Mouse (Mus musculus) heart, postnatal 14 days (tissue): Measurements from ENCODE around the gene Zrsr2. TPM values are rescaled to one million over a fixed set of nuclear protein-coding genes. Genes with fewer than 3 reads are reported as not detected.

Experiments
- DNase-seq, 2 experiments: peaks; one replicate each; pipeline ENCODE4 v3.0.0; 2021 to 2022
- intact Hi-C: fragments of 180-260 bp; cut with DNase I; formaldehyde crosslinking; loops from one replicate; pipeline ENCODE4 v1.15.1; 2025
- total RNA-seq, 2 experiments: library from RNA; stranded (reverse); gene quantifications; 2 replicates each; pipeline ENCODE4 v1.2.3; 2021

Gene Zrsr2
- total RNA-seq, 2 experiments from 2014 or later, result 9.5 to 15.4 TPM

- no peak for DNase-seq
- intact Hi-C loops, result no loop called here
Measured at GRCm38 (mm10) chrX:163899431-163900020, 58.9 kb downstream of the Zrsr2 start.

DNA sequence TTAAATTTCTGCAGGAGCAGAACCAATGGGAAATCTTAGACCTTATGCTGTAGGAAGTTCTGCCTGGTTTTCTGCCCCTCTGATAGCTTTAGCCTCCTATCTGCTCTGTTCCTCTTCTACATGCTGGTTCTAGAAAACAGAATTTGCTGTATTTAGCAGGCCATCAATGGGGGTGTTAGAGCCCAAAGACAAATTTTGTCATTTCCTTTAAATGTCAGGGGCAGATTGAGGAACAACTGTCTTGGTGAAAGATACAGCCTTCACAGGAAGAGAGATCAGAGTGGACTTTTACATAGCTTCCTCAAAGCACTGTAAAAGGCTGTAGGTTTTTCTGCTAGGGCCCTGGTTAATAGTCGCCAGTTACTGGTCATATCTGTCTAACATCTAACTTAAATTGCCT, 61.1 kb downstream of the Zrsr2 start:
- intact Hi-C loops, result no loop called here
- no peak for DNase-seq

GRCm38 (mm10) chrX:163885539-163885981, 72.9 kb downstream of the Zrsr2 start:
- no peak for DNase-seq
- intact Hi-C loops, result no loop called here

Other genes starting within 250 kb of the Zrsr2 start
- not detected for gene Rnf138rt1, start 197.3 kb downstream of the Zrsr2 start, total RNA-seq
- gene Ap1s2, start 49.6 kb downstream of the Zrsr2 start, total RNA-seq, result 10 to 100 TPM; 17.8 to 19.8 TPM
- 1 to 10 TPM in 1 of 2 experiments, under 1 TPM in 1; 0.93 to 1.7 TPM for gene Car5b, start 69.3 kb upstream of the Zrsr2 start, total RNA-seq
- gene Siah1b, start 117.8 kb upstream of the Zrsr2 start, total RNA-seq, result 1 to 10 TPM; 5.7 to 5.8 TPM
- not detected for gene Cltrn, start 130.2 kb upstream of the Zrsr2 start, total RNA-seq
- 1 to 10 TPM in 1 of 2 experiments, under 1 TPM in 1; 0.54 to 2.1 TPM for gene Ace2, start 180.7 kb upstream of the Zrsr2 start, total RNA-seq